Mouse (Mus musculus) liver, adult 2 months (tissue): ENCODE results near the gene Rps8.

Experiments
- CTCF ChIP-seq: fragments of 200-500 bp; IDR thresholded peaks from 2 replicates; pipeline ENCODE4 v1.5.1; 2011; ENCODE audit warnings: low read depth, low read length, control low read depth
- POLR2A ChIP-seq: fragments of 200-500 bp; IDR thresholded peaks from 2 replicates; pipeline ENCODE4 v1.6.1; 2011; ENCODE audit warnings: low read length, control low read depth; ENCODE audit not compliant: insufficient read depth; ENCODE audit errors: extremely low read depth

GRCm38 (mm10) chr4:117110985-117111384 is 45.1 kb downstream of the Rps8 start:
- no peak for TF ChIP-seq POLR2A
- TF ChIP-seq CTCF = no peak
